Mouse (Mus musculus) lung, postnatal 0 days (tissue): ENCODE data around the gene Olfr1535. TPM values are rescaled to one million over a fixed set of nuclear protein-coding genes. Genes with fewer than 3 reads are reported as not detected.

Experiments used
- ATAC-seq: fragments of 200-750 bp; cut with Nextera tagmentation; 2 replicates; pipeline ENCODE4 v1.8.0; 2017; ENCODE audit warnings: moderate library complexity
- DNase-seq: peaks from one replicate; pipeline ENCODE4 v3.0.0-alpha.2; 2016; ENCODE audit warnings: low spot score
- H3K27ac ChIP-seq: fragments of 300-500 bp; sonication (generic); 2 replicates; pipeline ENCODE4 v1.5.1; 2014; ENCODE audit warnings: antibody characterized with exemption, mild to moderate bottlenecking, low read length, mixed read lengths
- H3K27me3 ChIP-seq: fragments of 300-500 bp; sonication (generic); replicated peaks from 2 replicates; pipeline ENCODE4 v1.6.1; 2014; ENCODE audit warnings: low read length, mixed read lengths; ENCODE audit not compliant: insufficient read depth
- H3K36me3 ChIP-seq: fragments of 300-500 bp; sonication (generic); 2 replicates; pipeline ENCODE4 v1.6.1; 2014; ENCODE audit warnings: low read length, mixed read lengths; ENCODE audit not compliant: insufficient read depth
- H3K4me1 ChIP-seq: fragments of 300-500 bp; sonication (generic); 2 replicates; pipeline ENCODE4 v1.6.1; 2014; ENCODE audit warnings: antibody characterized with exemption, low read depth, low read length, mixed read lengths; ENCODE audit not compliant: insufficient read depth
- H3K4me2 ChIP-seq: fragments of 300-500 bp; sonication (generic); replicated peaks from 2 replicates; pipeline ENCODE4 v1.6.1; 2014; ENCODE audit warnings: low read depth, mild to moderate bottlenecking, low read length, moderate library complexity, mixed read lengths
- H3K4me3 ChIP-seq: fragments of 300-500 bp; sonication (generic); 2 replicates; pipeline ENCODE4 v1.5.1; 2014; ENCODE audit warnings: low read depth, low read length
- H3K9ac ChIP-seq: fragments of 300-500 bp; sonication (generic); replicated peaks from 2 replicates; pipeline ENCODE4 v1.6.1; 2014; ENCODE audit warnings: low read depth, mild to moderate bottlenecking
- H3K9me3 ChIP-seq: fragments of 300-500 bp; sonication (generic); 2 replicates; pipeline ENCODE4 v1.6.1; 2016; ENCODE audit warnings: low read length, mixed read lengths
- CTCF ChIP-seq: IDR thresholded peaks from 2 replicates; pipeline ENCODE4 v1.5.1; 2016; ENCODE audit warnings: antibody characterized with exemption, mild to moderate bottlenecking
- EP300 ChIP-seq: IDR thresholded peaks from 2 replicates; pipeline ENCODE4 v1.6.1; 2016; ENCODE audit warnings: antibody characterized with exemption, mild to moderate bottlenecking, control low read depth
- WGBS: fragments of 180-500 bp; shearing (Covaris S2); extraction: QIAGEN DNeasy Blood & Tissue Kit; methylation state at CpG from one replicate; pipeline ENCODE4 v1.1.7; 2014; 5-methylcytosine and 5-hydroxymethylcytosine counted together
- polyA plus RNA-seq: library from polyadenylated mRNA; unstranded; fragments of >200 nt; fragmentation: Nextera tagmentation; extraction: Ambion mirVana; gene quantifications from 2 replicates; pipeline ENCODE4 v1.2.1, GENCODE M21; 2015

The Olfr1535 gene
- 0.05 TPM in 1 of 2 replicates, not detected in the other for polyA plus RNA-seq

- WGBS: 42% methylated on average over 1 of the region's 1 CpGs
- H3K27me3 ChIP-seq: no peaks in the 10 kb centered on the region
- H3K9me3 ChIP-seq: no peaks in the 10 kb centered on the region
- H3K36me3 ChIP-seq: no peaks in the 10 kb centered on the region
- no peak within 1 kb of the TSS for H3K9ac ChIP-seq
- no peak within 1 kb of the TSS for H3K4me3 ChIP-seq
- no peak for TF ChIP-seq CTCF
- TF ChIP-seq EP300: no peak
- no peak within 1 kb of the TSS for H3K4me2 ChIP-seq
- no peak for ATAC-seq
- DNase-seq: no peak
- H3K27ac ChIP-seq: no peak within 1 kb of the TSS
- H3K4me1 ChIP-seq: no peaks in the 10 kb centered on the region
Measured at GRCm38 (mm10) chr13:21559793-21560192, at the start of gene Olfr1535. Olfr1535 (minus strand) TSS chr13:21559893.

DNA sequence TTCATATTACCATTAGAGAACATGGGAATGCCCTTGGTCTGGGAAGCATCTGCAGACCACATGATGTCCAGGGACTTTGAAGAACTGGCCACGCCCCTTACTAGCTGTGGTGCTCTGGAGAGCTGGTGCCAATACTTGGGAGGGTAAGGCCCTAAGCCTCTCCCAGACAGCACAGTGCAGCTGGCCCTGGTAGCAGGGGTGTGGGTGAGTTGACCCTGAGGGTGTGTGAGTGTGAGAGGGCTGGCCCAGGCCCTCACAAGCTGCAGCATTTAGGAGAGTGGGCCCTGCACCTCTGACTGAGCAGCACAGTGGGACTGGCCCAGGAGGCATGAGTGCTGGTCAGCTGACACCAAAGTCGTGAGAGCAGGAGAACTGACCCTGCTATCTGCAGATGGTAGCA, 31.9 kb upstream of the Olfr1535 start:
- Histone ChIP-seq H3K9me3 (no peaks in the 10 kb centered on the region), H3K27ac (no peak overlapping the region), H3K4me3 (no peak overlapping the region), H3K36me3 (no peaks in the 10 kb centered on the region), H3K4me1 (no peaks in the 10 kb centered on the region), H3K9ac (no peak overlapping the region), H3K27me3 (no peaks in the 10 kb centered on the region), H3K4me2 (no peak overlapping the region)
- ATAC-seq (no peak), DNase-seq (peak; percentile 8)
- 54% methylated on average over 2 of the region's 2 CpGs for WGBS
- TF ChIP-seq EP300: no peak
- no peak for TF ChIP-seq CTCF

- Histone ChIP-seq H3K4me1 (no peaks in the 10 kb centered on the region), H3K9me3 (no peaks in the 10 kb centered on the region), H3K9ac (no peak within 1 kb of the TSS), H3K36me3 (no peaks in the 10 kb centered on the region), H3K27ac (no peak within 1 kb of the TSS), H3K4me3 (no peak within 1 kb of the TSS), H3K4me2 (no peak within 1 kb of the TSS), H3K27me3 (no peaks in the 10 kb centered on the region)
- WGBS: 84% methylated on average over 2 of the region's 2 CpGs
- ATAC-seq: no peak
- TF ChIP-seq EP300 (no peak), CTCF (no peak)
- no peak for DNase-seq
Measured at GRCm38 (mm10) chr13:21581659-21582058, 22.0 kb upstream of the Olfr1535 start, which contains the start of gene Olfr1364. Olfr1364 (minus strand) TSS chr13:21581759.

- H3K27ac ChIP-seq: no peak overlapping the region
- DNase-seq: no peak
- no peak for TF ChIP-seq EP300
- no peak for TF ChIP-seq CTCF
- ATAC-seq: no peak
- no peak overlapping the region for H3K4me3 ChIP-seq
- no peak overlapping the region for H3K9ac ChIP-seq
- no peaks in the 10 kb centered on the region for H3K27me3 ChIP-seq
- H3K4me2 ChIP-seq: no peak overlapping the region
- no peaks in the 10 kb centered on the region for H3K36me3 ChIP-seq
- 24% methylated on average over 3 of the region's 3 CpGs for WGBS
- H3K9me3 ChIP-seq: no peaks in the 10 kb centered on the region
- no peaks in the 10 kb centered on the region for H3K4me1 ChIP-seq
Measured at GRCm38 (mm10) chr13:21550416-21551110, 9.1 kb downstream of the Olfr1535 start.

- no peak for DNase-seq
- no peak overlapping the region for H3K4me3 ChIP-seq
- no peak overlapping the region for H3K4me2 ChIP-seq
- no peaks in the 10 kb centered on the region for H3K9me3 ChIP-seq
- no peak overlapping the region for H3K27ac ChIP-seq
- no peak overlapping the region for H3K9ac ChIP-seq
- no peaks in the 10 kb centered on the region for H3K4me1 ChIP-seq
- 76% methylated on average over 3 of the region's 3 CpGs for WGBS
- no peaks in the 10 kb centered on the region for H3K27me3 ChIP-seq
- no peak for TF ChIP-seq CTCF
- no peak for TF ChIP-seq EP300
- no peak for ATAC-seq
- no peaks in the 10 kb centered on the region for H3K36me3 ChIP-seq
Measured at GRCm38 (mm10) chr13:21549487-21549886, 10.2 kb downstream of the Olfr1535 start.

DNA sequence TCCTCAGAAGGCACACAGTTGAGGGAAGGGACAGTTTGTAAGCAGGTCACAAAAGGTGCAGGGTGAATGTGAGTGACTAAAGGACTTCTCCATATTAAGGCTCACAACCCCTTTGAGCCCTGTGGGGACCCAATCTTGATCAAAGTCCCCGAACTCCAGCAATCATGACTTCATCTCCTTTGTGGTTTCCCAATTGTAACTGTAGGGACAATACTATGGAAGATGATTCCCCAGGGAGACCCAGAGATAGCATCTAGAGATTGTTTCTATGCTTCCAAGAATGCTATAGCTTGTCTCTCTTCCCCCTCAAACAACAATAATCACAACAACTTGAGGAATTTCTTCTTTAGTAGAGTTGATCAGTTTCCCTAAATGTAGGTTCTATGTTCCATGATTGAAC, 17.0 kb downstream of the Olfr1535 start, which contains the start of gene Olfr1366:
TSS of gene Olfr1366 (minus strand) at position 101 of the 400 bp plus-strand sequence.
- Histone ChIP-seq H3K9ac (no peak within 1 kb of the TSS), H3K27me3 (no peaks in the 10 kb centered on the region), H3K4me2 (no peak within 1 kb of the TSS), H3K27ac (no peak within 1 kb of the TSS), H3K36me3 (no peaks in the 10 kb centered on the region), H3K9me3 (no peaks in the 10 kb centered on the region), H3K4me1 (no peaks in the 10 kb centered on the region), H3K4me3 (no peak within 1 kb of the TSS)
- TF ChIP-seq CTCF (no peak), EP300 (no peak)
- 71% methylated on average over 1 of the region's 1 CpGs for WGBS
- DNase-seq (no peak), ATAC-seq (no peak)
